Mouse (Mus musculus) ovary, postnatal 36 days (tissue): ENCODE results near the gene Kcnip3.

Source experiments
- DNase-seq: peaks from one replicate; pipeline ENCODE4 v3.0.0; 2022; ENCODE audit warnings: low spot score, mixed read lengths

Gene Kcnip3

GRCm38 (mm10) chr2:127470183-127470582 is 51.7 kb downstream of the Kcnip3 start:
- no peak for DNase-seq

GRCm38 (mm10) chr2:127462314-127462713 is 59.6 kb downstream of the Kcnip3 start:
- peak; percentile 58 for DNase-seq

GRCm38 (mm10) chr2:127461351-127461750 is 60.5 kb downstream of the Kcnip3 start:
- no peak for DNase-seq

- no peak for DNase-seq
These were observed 62.6 kb downstream of the Kcnip3 start for GRCm38 (mm10) chr2:127459341-127459740.

GRCm38 (mm10) chr2:127453764-127454163 is 68.1 kb downstream of the Kcnip3 start:
- DNase-seq: peak; percentile 66

- DNase-seq: no peak
These were observed 68.8 kb downstream of the Kcnip3 start for GRCm38 (mm10) chr2:127453141-127453540.

GRCm38 (mm10) chr2:127451748-127452147 is 70.1 kb downstream of the Kcnip3 start:
- DNase-seq: no peak

- no peak for DNase-seq
These were observed 72.2 kb downstream of the Kcnip3 start for GRCm38 (mm10) chr2:127449691-127450090.

GRCm38 (mm10) chr2:127446847-127447246 is 75.0 kb downstream of the Kcnip3 start:
- no peak for DNase-seq

- peak; percentile 86 for DNase-seq
These were observed 77.7 kb downstream of the Kcnip3 start, which contains the start of gene Fahd2a for GRCm38 (mm10) chr2:127444055-127444789. Gene Fahd2a, minus strand, starts transcription at chr2:127444565.

- DNase-seq: no peak
These were observed 84.2 kb downstream of the Kcnip3 start for GRCm38 (mm10) chr2:127437697-127438096.

GRCm38 (mm10) chr2:127435554-127435953 is 86.3 kb downstream of the Kcnip3 start:
- DNase-seq: no peak

GRCm38 (mm10) chr2:127435135-127435534 is 86.8 kb downstream of the Kcnip3 start:
- peak; percentile 32 for DNase-seq

GRCm38 (mm10) chr2:127433487-127434295 is 88.2 kb downstream of the Kcnip3 start:
- DNase-seq: no peak

GRCm38 (mm10) chr2:127430238-127430637 is 91.7 kb downstream of the Kcnip3 start:
- DNase-seq: peak; percentile 20

- DNase-seq: no peak
These were observed 96.9 kb downstream of the Kcnip3 start, which contains the start of gene Gpat2 for GRCm38 (mm10) chr2:127424977-127425376. Gene Gpat2, plus strand, starts transcription at chr2:127425199.

- no peak for DNase-seq
These were observed 103.5 kb downstream of the Kcnip3 start for GRCm38 (mm10) chr2:127418266-127418970.

- DNase-seq: no peak
These were observed 105.2 kb downstream of the Kcnip3 start for GRCm38 (mm10) chr2:127416706-127417105.

- no peak for DNase-seq
These were observed 106.1 kb downstream of the Kcnip3 start for GRCm38 (mm10) chr2:127415806-127416205.

GRCm38 (mm10) chr2:127411126-127411525 is 110.8 kb downstream of the Kcnip3 start:
- no peak for DNase-seq
